ENCODE assay signal across 9 mouse cellular contexts in the genomic region with DNA sequence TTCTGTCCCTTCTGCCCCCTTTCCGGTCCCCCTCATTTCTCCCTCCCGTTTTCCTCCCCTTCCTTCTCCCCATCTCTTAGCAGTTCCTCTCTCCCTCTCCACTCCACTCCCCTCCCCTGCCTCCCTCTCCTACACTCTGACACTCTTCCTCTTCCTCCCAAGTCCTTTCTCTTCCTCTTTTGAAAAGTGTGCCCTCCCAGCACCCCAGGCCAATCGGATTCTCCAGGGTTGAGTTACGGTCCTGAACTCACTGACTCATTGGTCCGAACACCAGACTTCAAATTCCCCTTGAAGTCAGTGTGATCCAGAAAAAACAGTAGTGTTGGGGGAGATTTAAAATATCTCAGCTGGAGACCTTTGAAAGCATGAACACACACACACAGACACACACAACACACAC.
A peak's percentile ranks its signal among the peaks of the same experiment; 100 is the strongest.
DNase-seq lines count a peak whose midpoint lies in the region; ATAC-seq and TF ChIP-seq lines count a peak whose summit lies in the region.
"Had no signal": no experiment of that assay in that cellular context is flagged by ENCODE, and none has a peak within 500 bp of the region (broad histone marks: within the 10 kb centered on the region; RNA-seq: fewer than 3 reads in every experiment).

No protein-coding gene starts in this region.

- peak overlapping the region; percentile 19 for H3K4me3 ChIP-seq in forebrain, embryonic 10.5 days
- no peak overlapping the region for H3K4me3 ChIP-seq in forebrain, embryonic 16.5 days (replicated peaks; ENCODE audit: low read length)
- H3K4me3 ChIP-seq in lung, postnatal 0 days (ENCODE audit: low read depth, low read length) = no peak overlapping the region
- H3K4me3 ChIP-seq in embryonic facial prominence, embryonic 15.5 days (replicated peaks) = no peak overlapping the region

- H3K27ac ChIP-seq in forebrain, embryonic 10.5 days = peak overlapping the region; percentile 72
- H3K27ac ChIP-seq in forebrain, embryonic 16.5 days (ENCODE audit: low read length) = no peak overlapping the region
- H3K27ac ChIP-seq in lung, postnatal 0 days (ENCODE audit: low read length) = no peak overlapping the region
- H3K27ac ChIP-seq in embryonic facial prominence, embryonic 15.5 days (replicated peaks) = 0 out of 2 replicates have a peak overlapping the region, but pooled peaks have one; percentile 76
- H3K27ac ChIP-seq: liver, embryonic 14.5 days had no signal

- H3K27me3 ChIP-seq in forebrain, embryonic 10.5 days (ENCODE audit: poor library complexity, severe bottlenecking) = no peaks in the 10 kb centered on the region; the same call in 1 of the 2 replicates
- H3K27me3 ChIP-seq in forebrain, embryonic 16.5 days (replicated peaks; ENCODE audit: control insufficient read depth, insufficient read depth, low read length) = no peaks in the 10 kb centered on the region
- H3K27me3 ChIP-seq in lung, postnatal 0 days (replicated peaks; ENCODE audit: insufficient read depth, low read length) = no peaks in the 10 kb centered on the region
- no peaks in the 10 kb centered on the region for H3K27me3 ChIP-seq in embryonic facial prominence, embryonic 15.5 days

- peaks cover 39% of the 10 kb centered on the region for H3K4me1 ChIP-seq in forebrain, embryonic 10.5 days
- peaks cover 14% of the 10 kb centered on the region for H3K4me1 ChIP-seq in forebrain, embryonic 16.5 days (replicated peaks; ENCODE audit: control insufficient read depth, insufficient read depth, low read length)
- peaks cover 8% of the 10 kb centered on the region for H3K4me1 ChIP-seq in lung, postnatal 0 days (ENCODE audit: insufficient read depth, low read depth, low read length)
- peaks cover 35% of the 10 kb centered on the region for H3K4me1 ChIP-seq in embryonic facial prominence, embryonic 15.5 days

- no peaks in the 10 kb centered on the region for H3K36me3 ChIP-seq in forebrain, embryonic 10.5 days (replicated peaks)
- H3K36me3 ChIP-seq in forebrain, embryonic 16.5 days (ENCODE audit: control insufficient read depth, insufficient read depth) = no peaks in the 10 kb centered on the region
- no peaks in the 10 kb centered on the region for H3K36me3 ChIP-seq in lung, postnatal 0 days (ENCODE audit: insufficient read depth, low read length)
- H3K36me3 ChIP-seq in embryonic facial prominence, embryonic 15.5 days = no peaks in the 10 kb centered on the region

- no peak for DNase-seq in forebrain, embryonic 10.5 days (ENCODE audit: extremely low spot score, low spot score)
- DNase-seq in lung, postnatal 0 days (ENCODE audit: low spot score) = peak; percentile 43
- DNase-seq in lung, postnatal 10 days = no peak
- peak; percentile 42 to 46 for DNase-seq in monocyte, adult 2 months (ENCODE audit: low read depth in 1 of 2, low spot score in 2 of 2)
- DNase-seq in testis, postnatal 10 days (ENCODE audit: low spot score) = no peak
- DNase-seq in layer of hippocampus, postnatal 14 days (ENCODE audit: low spot score in 2 of 2) = no peak

- WGBS in forebrain, embryonic 10.5 days = 13% methylated on average over 5 of the region's 5 CpGs
- WGBS in forebrain, embryonic 16.5 days = 23% methylated on average over 5 of the region's 5 CpGs
- WGBS in lung, postnatal 0 days = 29% methylated on average over 5 of the region's 5 CpGs
- WGBS in embryonic facial prominence, embryonic 15.5 days = 15% methylated on average over 5 of the region's 5 CpGs

- H3K9ac ChIP-seq in forebrain, embryonic 16.5 days (replicated peaks; ENCODE audit: low read depth, low read length) = no peak overlapping the region
- H3K9ac ChIP-seq in lung, postnatal 0 days (replicated peaks; ENCODE audit: low read depth) = no peak overlapping the region
- no peak overlapping the region for H3K9ac ChIP-seq in embryonic facial prominence, embryonic 15.5 days
- H3K9ac ChIP-seq: liver, embryonic 14.5 days had no signal

- ATAC-seq in forebrain, embryonic 16.5 days = no peak
- peak; percentile 57 for ATAC-seq in lung, postnatal 0 days
- ATAC-seq in embryonic facial prominence, embryonic 15.5 days (ENCODE audit: insufficient number of reproducible peaks, low FRiP score, low TSS enrichment, low read depth) = no peak

- no peak for TF ChIP-seq EP300 in lung, postnatal 0 days (IDR thresholded peaks at IDR 0.05)

- no peak for TF ChIP-seq CTCF in lung, postnatal 0 days (IDR thresholded peaks at IDR 0.05)

- no peak overlapping the region for H3K4me2 ChIP-seq in forebrain, embryonic 16.5 days (ENCODE audit: low read length)
- no peak overlapping the region for H3K4me2 ChIP-seq in lung, postnatal 0 days (replicated peaks; ENCODE audit: low read depth, low read length)
- peak overlapping the region; percentile 24 for H3K4me2 ChIP-seq in embryonic facial prominence, embryonic 15.5 days (replicated peaks)

- H3K9me3 ChIP-seq in forebrain, embryonic 10.5 days = peaks cover 6% of the 10 kb centered on the region
- no peaks in the 10 kb centered on the region for H3K9me3 ChIP-seq in forebrain, embryonic 16.5 days (ENCODE audit: control insufficient read depth, low read length)
- no peaks in the 10 kb centered on the region for H3K9me3 ChIP-seq in lung, postnatal 0 days (ENCODE audit: low read length)
- no peaks in the 10 kb centered on the region for H3K9me3 ChIP-seq in embryonic facial prominence, embryonic 15.5 days (replicated peaks)

Comparison
In these comparisons a context has a peak if more than half of its experiments do, and no peak if none do; other contexts are left out.
1. DNase-seq: peak in lung, postnatal 0 days (single experiment) and monocyte, adult 2 months (2 of 2); none in forebrain, embryonic 10.5 days (single experiment), lung, postnatal 10 days (single experiment), testis, postnatal 10 days (single experiment) and layer of hippocampus, postnatal 14 days (0 of 2).
2. H3K27ac ChIP-seq: peak in forebrain, embryonic 10.5 days (single experiment) and embryonic facial prominence, embryonic 15.5 days (single experiment); none in forebrain, embryonic 16.5 days (single experiment) and lung, postnatal 0 days (single experiment).